Mouse (Mus musculus) common myeloid progenitor, adult 5-6 weeks (primary cell): ENCODE data around the gene Jmjd4. TPM values are rescaled to one million over a fixed set of nuclear protein-coding genes. Genes with fewer than 3 reads are reported as not detected.
A peak's percentile ranks its signal among the peaks of the same experiment; 100 is the strongest.

Experiments
- ATAC-seq: replicated peaks from 2 replicates; pipeline ENCODE4 v1.8.0; 2016; ENCODE audit warnings: low read depth, mild to moderate bottlenecking, moderate TSS enrichment, inconsistent platforms; ENCODE audit not compliant: poor library complexity, severe bottlenecking
- total RNA-seq: library from RNA; stranded (forward); fragments of 200-1000, 187-1606 nt; gene quantifications from 2 replicates; pipeline ENCODE4 v1.2.3, GENCODE M21; 2017

Jmjd4 gene
- total RNA-seq: 4.4 and 8.4 TPM in 2 replicates

DNA sequence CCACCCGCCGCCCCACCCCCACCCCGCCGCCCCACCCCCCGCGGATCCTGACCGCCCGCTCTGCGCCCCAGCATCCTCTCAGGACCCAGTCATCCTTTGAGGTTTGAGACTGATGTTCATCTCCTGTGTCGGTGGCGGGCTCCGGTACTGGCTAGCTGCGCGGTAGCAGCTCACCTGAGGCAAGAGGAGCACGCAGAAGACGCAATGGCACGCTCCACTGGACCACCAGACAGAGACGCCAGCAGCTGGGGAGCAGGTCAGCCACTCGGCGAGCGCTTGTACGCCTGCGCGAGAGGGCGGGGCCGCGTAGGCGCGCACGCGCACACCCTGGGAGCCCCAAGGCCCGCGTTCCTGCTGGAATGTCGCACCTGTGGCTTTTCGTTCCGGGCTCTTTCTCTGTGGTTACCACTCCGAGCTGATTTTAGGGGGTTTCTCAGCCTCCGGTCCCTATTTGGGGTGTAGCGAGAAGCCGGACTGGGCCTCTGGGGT lies at the start of gene Jmjd4:
Jmjd4 (plus strand) TSS at position 305 of the 489 bp plus-strand sequence.
- ATAC-seq: peak; percentile 79

DNA sequence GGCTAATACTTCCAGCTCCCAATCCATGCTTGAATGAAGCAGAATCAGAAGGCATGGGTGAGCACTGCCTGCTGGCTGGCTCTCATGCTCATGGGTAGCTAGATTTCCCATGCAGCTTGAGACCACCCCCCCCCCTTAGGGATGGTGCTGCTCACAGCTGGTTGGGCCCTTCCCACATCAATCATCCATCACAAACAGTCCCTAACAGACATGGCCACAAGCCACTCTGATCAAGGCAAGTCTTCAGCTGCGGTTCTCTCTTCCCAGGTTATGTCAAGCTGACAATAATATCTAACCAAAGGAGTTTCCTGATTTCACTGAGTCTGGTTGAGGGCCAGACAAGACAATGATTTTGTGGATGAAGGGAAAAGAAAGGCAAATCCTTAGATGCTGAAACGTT lies 49.0 kb upstream of the Jmjd4 start:
- ATAC-seq: no peak

DNA sequence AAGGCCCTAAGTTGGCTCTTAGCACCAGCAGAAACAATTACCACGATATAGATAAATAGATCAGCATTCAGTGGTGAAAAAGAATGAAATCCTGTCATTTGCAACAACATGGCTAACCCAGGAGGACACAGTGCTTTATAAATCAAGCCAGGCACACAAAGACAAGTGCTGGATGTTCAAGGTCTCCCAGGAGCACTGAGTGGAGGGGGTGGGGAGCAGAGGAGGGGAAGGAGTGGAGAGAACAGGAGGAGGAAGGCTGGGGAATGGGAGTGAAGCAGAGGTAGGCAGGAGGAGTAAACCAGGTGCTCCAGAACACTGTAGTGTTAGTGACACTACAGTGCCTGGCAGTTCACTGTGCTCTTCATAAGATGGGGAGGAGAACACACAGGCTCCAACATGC lies 44.1 kb upstream of the Jmjd4 start:
- no peak for ATAC-seq

DNA sequence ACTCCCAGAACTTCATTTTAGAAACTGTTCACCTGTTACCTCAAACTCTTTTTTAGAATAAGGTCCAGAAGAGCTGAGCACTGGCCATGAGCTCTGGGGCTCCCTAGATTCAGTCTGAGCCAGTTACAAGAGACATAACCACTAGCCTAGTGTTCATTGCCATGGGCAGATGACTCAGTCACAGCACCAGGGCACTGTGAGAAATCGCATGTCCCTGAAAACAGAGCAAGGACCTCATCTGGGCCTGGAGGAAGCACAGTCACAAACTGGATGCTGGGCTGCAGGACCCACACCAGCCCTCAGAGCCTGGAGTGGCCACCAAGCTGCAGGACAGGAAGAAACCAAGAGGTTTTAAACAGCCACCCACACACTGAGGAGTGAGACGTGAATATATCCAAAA lies 39.0 kb upstream of the Jmjd4 start:
- no peak for ATAC-seq

DNA sequence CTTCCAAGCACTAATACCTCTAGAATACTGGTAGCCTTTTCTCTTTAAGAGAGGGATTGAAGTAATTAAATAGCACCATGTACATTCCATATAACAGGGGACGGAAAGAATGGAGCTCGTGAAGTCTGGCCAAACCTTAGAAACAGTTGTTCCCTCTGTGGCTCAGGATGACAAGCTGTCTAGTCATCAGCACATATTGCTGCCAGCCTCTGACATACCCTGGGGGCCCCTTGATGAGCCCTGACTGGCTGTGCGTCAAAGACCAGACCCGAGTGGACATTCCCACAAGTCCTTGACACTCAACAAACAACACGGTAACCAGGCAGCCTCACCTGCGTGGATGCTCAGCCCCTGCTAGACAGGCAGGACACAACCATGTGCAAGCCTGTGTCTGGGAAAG lies 37.8 kb upstream of the Jmjd4 start:
- ATAC-seq: no peak

DNA sequence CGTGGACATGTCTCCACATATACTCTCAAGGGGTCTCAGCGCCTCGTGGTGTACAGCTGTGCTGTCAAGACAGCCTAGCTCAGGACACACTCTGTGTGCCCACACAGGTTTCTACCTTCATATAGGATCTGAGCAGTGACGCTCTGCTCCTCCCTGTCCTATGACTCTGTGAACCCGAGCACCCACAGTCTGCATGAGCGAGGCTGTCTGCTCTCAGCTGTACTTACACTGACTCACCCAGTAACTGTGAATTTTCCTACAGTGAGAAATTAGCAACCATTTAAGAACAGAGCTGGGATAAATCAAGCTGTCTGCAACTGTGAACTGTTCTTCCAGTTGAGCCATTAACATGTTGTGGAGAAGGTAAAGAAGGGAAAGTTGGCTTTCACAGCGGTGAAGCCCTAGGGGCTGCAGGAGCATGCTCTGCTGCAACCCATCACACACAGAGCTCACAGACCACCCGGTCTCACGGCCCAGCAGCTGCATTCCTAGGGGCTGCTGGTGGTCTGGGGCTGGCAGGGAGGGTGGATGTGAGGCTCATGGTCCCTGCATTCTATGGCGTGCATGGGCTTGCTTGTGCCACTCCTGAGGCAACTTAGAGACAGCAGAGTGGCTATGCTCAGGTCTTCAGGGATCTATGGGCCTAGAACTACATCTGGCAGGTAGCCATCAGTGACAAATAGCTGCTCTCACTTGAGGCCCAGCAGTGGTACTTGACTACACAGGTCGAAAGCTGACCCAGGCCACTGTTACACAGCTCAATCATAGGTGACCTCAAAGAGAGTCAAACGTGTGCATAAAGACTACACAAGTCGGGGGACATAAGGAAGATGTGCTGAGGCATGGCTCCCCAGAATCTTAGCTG lies 36.6 kb upstream of the Jmjd4 start:
- ATAC-seq: no peak

DNA sequence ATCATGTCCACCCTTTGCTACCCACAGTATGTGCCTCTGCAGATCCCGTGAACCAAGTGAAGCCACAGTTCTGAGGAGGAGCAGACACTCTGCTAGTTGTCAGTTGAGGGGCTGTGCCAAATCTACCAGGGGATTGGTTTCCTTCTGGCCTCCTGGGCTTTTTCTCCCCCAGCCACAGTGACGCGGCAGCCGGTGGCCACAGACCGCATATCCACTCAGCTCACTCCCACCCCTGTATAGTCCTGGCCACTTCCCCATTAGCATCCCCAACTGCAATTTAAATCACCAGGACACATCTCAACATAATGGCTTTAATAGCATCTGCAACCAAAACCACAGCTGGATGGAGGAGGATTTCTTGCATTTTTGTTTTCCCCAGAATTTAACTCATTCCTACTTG lies 31.1 kb upstream of the Jmjd4 start:
- peak; percentile 79 for ATAC-seq

DNA sequence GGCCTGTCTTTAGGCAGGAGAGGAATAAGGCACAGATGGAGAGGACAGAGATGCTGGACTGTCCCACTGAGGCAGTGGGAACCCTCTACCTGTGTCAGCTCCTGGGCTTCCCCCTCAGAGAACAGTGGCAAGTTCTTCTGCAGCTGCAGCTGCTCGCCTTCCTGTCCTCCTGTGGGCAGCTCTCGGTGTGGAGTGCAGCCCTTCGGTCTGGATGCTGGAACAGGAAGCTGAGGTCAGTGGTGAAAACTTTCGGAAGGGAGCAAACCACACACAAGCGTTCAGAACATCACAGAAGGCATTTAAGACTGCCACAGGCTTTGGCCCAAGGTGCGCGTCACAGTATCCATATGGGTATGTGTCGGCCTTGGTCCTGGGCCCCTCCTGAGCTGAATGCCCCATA lies 28.4 kb upstream of the Jmjd4 start:
- ATAC-seq: peak; percentile 52

DNA sequence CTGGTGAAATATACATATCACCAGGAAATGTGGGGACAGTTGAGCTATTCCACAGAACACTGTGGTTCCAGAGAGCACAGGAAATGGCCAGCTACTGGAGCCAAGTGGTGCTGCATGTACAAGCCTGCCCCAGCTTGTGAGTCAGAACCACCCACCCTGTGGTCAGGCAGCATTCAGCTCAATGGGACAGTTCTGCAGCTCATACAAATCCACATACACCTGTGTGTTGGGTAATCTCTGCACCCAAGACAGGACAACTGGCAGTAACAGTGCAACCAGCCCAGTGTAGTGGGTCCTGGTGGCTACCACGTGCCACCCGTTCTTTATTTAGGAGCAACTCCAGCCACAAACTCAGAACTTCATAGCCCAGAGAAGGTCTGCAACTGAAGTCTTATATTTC lies 27.9 kb upstream of the Jmjd4 start:
- peak; percentile 21 for ATAC-seq

DNA sequence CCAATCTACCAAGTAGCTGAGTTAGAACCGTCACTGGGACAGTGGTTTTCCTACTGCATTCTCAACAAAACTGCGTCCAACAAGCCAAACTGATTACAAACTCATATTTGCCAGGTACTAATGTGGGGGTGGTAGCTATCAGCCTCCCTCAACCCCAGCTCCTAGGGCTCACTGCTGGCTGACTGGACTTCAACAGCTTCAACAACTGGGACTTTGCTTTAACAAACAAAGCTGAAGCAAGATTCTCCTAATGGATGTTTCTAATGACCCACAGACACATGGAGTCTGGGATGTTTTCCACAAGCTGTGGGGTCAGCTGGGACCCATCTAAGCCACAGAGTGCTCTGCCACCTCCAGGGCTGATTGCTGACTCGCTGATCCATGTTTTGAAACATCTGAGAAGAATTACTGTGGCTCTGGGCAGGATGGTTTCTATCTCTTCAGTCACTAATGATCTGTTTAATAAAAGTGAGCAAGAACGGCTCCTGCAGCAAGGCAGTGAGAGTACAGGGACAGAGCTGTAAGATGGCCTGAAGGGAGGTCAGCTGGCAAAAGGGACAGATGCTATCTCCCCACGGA lies 26.7 kb upstream of the Jmjd4 start:
- no peak for ATAC-seq

DNA sequence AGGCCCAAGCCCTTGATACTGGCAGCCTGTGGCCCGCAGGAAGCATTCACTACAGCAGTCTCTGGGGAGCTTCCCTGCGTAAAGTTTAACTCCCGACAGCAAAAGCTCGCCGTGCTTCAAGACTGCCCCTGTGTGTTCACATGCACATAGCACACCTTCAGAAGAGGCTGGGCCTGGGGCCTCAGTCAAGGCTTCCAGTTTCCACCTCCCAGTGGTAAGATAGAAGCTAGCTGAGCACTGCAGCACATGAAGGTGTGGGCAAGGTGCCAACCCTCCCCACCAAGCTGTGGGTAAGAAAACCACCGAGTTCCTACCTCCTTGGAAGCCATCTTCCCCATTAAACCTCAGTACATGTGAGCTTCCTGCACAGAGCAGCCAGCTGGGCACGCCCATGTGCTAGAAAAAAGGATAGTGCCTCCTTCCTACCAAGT lies 24.2 kb upstream of the Jmjd4 start:
- ATAC-seq: peak; percentile 60

DNA sequence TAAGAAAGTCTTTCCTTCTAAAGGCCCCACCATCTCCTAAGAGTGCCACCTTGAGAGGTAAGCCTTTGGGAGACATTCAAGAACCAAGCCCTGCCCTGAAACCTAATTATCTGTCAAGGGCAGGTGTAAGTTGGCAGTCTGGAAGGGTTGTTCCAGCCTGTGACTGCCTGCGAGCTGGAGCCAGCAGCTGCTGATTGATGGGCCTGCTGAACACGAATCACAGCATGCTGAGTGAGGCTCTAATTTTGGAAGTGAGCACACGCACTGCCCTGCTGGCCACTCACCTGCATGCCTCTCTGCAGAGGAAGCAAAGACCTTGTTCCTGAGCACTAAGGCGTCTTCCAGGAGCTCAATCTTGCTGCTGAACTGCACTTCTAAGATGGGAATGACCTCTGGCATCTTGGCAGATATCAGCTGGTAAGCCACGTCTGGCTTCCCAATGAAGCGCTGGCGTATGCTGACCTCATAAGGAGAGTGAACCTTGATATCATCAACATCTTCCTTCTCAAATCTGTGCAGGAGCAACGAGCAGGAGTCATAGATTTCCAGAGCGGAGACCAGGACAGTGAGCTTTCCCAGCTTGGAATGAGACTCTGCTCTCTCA lies 21.7 kb upstream of the Jmjd4 start:
- ATAC-seq: no peak

DNA sequence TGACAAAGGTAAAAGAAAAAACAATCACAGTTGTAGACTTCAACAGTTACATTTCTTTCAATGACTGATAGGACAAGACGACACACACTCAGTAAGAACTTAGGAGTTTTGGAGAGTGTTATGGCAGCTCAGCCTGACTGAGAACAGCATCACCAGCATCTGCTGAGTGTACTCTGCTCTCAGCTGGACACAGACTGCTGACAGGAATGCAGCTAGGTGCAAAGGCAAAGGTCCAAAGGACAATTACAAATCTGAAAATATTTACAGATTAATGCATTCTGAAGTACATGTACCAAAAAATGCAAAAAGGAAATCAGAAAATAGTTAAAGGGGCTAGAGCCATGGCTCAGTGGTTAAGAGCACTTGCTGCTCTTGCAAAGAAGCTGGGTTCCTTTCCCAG lies 19.9 kb upstream of the Jmjd4 start:
- ATAC-seq: no peak

DNA sequence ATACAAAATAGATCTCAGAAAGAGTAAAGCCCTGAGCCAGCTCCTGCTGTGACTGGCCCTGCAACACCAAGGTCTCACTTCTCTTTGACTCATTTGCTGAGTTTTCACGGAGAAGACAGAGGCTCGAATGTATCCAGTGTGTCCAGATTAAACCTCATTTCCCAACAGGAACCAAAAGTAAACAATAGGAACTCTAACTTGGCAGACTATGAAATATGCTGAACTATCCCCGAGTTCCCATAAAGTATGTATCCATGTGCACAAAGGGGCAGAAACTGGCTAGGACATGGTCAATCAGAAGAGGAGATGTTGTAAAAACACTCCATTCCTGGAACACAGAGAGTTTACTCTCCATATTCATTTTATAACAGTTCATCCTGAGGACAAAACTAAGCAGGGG lies 17.6 kb upstream of the Jmjd4 start:
- ATAC-seq: no peak

DNA sequence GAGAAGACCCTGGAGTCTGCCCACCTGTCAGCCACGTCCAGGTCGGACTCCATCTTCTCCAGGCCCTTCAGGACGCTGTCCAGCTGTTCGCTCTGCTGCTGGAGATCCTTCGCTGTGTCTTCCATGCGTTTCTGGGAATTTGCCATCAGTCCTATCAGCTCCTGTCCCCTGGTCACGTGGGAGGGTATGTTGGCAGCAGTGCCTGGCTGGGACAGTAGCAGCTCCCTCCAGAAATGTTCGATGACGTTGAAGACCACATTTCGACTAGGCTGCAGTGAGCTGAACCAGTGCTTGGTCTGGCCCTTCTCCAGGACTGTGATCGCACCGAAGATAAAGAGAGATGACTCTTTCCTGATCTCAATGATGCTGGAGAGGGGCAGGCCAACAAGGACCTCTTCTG lies 11.9 kb upstream of the Jmjd4 start:
- no peak for ATAC-seq

DNA sequence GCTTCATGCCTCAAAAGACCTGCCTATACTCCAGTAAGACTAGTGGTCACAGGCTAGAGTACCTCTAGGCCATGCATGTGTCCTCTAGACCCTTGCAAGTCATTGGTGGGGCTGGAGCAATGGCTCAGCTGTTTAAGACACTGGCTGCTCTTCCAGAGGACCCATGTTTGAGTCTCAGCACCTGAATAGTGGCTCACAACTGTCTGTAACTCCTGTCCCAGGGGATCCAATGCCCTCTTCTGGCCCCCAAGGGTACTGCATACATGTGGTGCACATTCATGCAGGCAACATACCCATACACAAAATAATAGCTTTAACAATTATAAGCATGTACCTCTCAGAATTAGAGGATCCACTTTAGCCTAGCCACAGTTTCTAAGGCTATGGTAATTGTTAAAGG lies 6.7 kb upstream of the Jmjd4 start:
- no peak for ATAC-seq

DNA sequence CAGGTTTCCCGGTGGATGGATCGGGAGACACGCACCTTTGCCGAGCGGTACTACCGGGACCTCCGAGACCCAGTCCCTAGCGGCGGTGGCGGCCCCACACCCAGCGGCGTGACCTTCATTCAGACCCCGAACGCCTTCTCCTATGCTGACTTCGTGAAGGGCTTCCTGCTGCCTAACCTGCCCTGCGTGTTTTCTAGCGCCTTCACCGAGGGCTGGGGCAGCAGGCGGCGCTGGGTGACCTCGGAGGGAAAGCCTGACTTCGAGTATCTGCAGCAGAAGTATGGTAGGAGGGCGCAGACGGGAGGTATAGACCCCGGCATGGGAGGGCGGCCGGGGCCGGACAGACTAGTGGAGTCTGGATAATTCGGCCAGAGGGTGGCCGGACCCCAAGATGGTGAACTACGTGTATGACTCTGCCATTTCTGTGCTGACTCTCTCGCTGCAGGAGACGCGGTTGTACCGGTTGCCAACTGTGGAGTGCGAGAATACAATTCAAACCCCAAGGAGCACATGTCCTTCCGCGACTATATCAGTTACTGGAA lies 456 bp downstream of the Jmjd4 start:
- ATAC-seq: peak; percentile 62

DNA sequence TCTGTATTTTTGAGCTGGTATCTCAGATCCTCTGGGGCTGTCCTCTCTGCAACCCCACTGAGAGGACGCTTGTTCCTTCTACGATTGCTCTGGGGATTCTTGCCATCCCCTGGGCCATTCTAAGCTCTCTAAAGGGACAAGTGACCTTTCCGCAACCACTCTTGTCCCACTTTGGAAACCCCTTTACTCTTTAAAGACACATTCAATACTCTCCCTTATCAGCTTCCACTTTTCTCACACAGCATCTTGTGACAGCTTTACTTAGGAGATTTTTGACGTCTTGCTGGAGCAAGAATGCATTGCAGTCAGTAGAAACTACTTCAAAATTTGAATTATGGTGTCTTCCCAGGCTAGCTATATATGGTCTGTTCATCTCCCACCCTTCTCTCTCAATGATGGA lies 1.2 kb downstream of the Jmjd4 start, which contains the start of gene Snap47:
Snap47 (minus strand) TSS at position 101 of the 400 bp plus-strand sequence.
- ATAC-seq: no peak

DNA sequence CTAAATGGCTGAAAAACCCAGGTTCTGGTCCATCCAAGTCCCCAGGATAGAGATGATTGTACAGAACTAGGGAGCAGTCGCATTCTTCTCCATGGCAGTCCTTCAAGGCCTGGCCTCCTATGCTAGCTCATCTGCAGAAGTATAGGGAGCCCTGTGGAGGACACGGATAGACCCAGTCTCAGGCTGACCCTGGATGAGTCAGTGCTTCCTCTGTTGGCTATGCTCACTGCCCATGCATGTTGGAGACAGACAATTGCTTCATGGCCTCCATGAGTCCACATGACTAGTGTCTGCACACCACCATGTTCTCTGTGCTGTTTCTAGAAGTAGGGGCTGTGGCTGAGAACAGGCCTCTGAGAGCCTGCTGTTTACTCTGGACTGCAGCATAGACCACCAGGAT lies 6.5 kb downstream of the Jmjd4 start:
- ATAC-seq: no peak

DNA sequence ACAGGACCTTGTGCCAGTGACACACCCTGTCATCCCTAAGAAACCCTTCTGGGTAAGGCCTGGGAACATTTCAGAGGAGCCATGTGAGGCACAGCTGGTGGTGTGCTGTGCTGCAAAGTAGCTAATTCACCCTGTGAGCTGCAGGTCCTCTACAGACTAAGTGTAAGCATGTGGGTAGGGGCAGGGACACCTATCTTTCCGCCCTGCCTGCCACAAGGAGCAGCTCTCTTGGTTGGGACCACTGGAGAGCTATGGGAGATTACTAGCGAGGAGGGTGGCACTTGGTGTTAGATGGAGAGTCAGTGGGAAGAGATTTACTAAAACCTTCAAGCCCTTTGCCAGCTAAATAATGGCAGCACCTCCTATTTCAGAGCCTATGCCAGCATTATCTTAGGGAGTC lies 7.0 kb downstream of the Jmjd4 start:
- ATAC-seq: no peak

DNA sequence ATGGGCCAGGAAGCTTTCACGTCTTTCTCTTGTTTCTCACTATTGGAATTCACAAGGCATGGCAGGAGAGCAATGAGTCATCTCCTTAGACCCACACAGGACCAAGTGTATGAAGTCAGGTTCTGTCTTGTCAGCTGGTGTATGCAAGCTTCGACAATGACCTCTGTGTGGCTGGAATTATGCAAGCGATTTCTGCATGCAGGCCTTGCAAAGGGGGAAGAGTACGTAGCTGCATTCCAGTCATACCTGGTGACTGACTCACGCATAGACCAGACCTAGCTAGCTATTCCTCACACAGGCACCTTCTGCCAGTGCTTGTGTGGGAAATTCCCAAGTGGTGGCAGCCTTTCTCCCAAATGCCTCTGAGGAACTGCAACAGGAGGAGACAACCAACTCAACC lies 9.1 kb downstream of the Jmjd4 start:
- ATAC-seq: no peak
